Mouse (Mus musculus): Measurements from ENCODE around the gene Cfap73.
A peak's percentile ranks its signal among the peaks of the same experiment; 100 is the strongest.

Cfap73 gene

GRCm38 (mm10) chr5:120647814-120648491, 13.9 kb upstream of the Cfap73 start:
- peak; percentile 44 for DNase-seq (ENCODE audit: low spot score)

GRCm38 (mm10) chr5:120647361-120647760, 13.3 kb upstream of the Cfap73 start:
- no peak for DNase-seq (ENCODE audit: low spot score)

GRCm38 (mm10) chr5:120645851-120646250, 11.8 kb upstream of the Cfap73 start:
- DNase-seq (ENCODE audit: low spot score): no peak

- no peak for DNase-seq (ENCODE audit: low spot score)
These were observed 10.2 kb upstream of the Cfap73 start for GRCm38 (mm10) chr5:120644227-120644626.

GRCm38 (mm10) chr5:120643365-120644085, 9.5 kb upstream of the Cfap73 start:
- peak; percentile 52 for DNase-seq (ENCODE audit: low spot score)

GRCm38 (mm10) chr5:120640094-120640493, 6.1 kb upstream of the Cfap73 start:
- no peak for DNase-seq (ENCODE audit: low spot score)

- DNase-seq (ENCODE audit: low spot score): no peak
These were observed 1.6 kb upstream of the Cfap73 start for GRCm38 (mm10) chr5:120635633-120636032.

- DNase-seq (ENCODE audit: low spot score): no peak
These were observed 825 bp upstream of the Cfap73 start for GRCm38 (mm10) chr5:120634860-120635259.

GRCm38 (mm10) chr5:120631892-120632291, 2.1 kb downstream of the Cfap73 start:
- DNase-seq (ENCODE audit: low spot score): no peak

- DNase-seq (ENCODE audit: low spot score): no peak
These were observed 2.9 kb downstream of the Cfap73 start for GRCm38 (mm10) chr5:120631128-120631527.

- no peak for DNase-seq (ENCODE audit: low spot score)
These were observed 5.4 kb downstream of the Cfap73 start for GRCm38 (mm10) chr5:120628624-120629023.

GRCm38 (mm10) chr5:120627515-120628300, 6.3 kb downstream of the Cfap73 start:
- no peak for DNase-seq (ENCODE audit: low spot score)

- DNase-seq (ENCODE audit: low spot score): no peak
These were observed 7.6 kb downstream of the Cfap73 start for GRCm38 (mm10) chr5:120626399-120626798.

GRCm38 (mm10) chr5:120624427-120624826, 9.6 kb downstream of the Cfap73 start:
- no peak for DNase-seq (ENCODE audit: low spot score)

- DNase-seq (ENCODE audit: low spot score): no peak
These were observed 11.7 kb downstream of the Cfap73 start for GRCm38 (mm10) chr5:120622198-120622851.

GRCm38 (mm10) chr5:120621846-120622197, 12.2 kb downstream of the Cfap73 start:
- no peak for DNase-seq (ENCODE audit: low spot score)

- no peak for DNase-seq (ENCODE audit: low spot score)
These were observed 12.8 kb downstream of the Cfap73 start for GRCm38 (mm10) chr5:120621078-120621765.

- peak; percentile 87 for DNase-seq (ENCODE audit: low spot score)
These were observed 13.5 kb downstream of the Cfap73 start for GRCm38 (mm10) chr5:120620375-120621077.

GRCm38 (mm10) chr5:120619201-120619600, 14.8 kb downstream of the Cfap73 start:
- DNase-seq (ENCODE audit: low spot score): peak; percentile 68

GRCm38 (mm10) chr5:120618778-120619177, 15.3 kb downstream of the Cfap73 start:
- DNase-seq (ENCODE audit: low spot score): no peak

GRCm38 (mm10) chr5:120615903-120616302, 18.1 kb downstream of the Cfap73 start:
- DNase-seq (ENCODE audit: low spot score): no peak
